Mouse (Mus musculus) hindbrain, embryonic 16.5 days (tissue): ENCODE data around the gene Ltb4r1. TPM values are rescaled to one million over a fixed set of nuclear protein-coding genes. Genes with fewer than 3 reads are reported as not detected.

Experiments
- ATAC-seq: fragments of 200-750 bp; cut with Nextera tagmentation; 2 replicates; pipeline ENCODE4 v1.8.0; 2017; ENCODE audit warnings: moderate TSS enrichment, moderate library complexity
- H3K27ac ChIP-seq: fragments of 300-500 bp; sonication (generic); 2 replicates; pipeline ENCODE4 v1.5.1; 2014; ENCODE audit warnings: low read depth, mild to moderate bottlenecking, control low read depth, low read length, moderate library complexity
- H3K27me3 ChIP-seq: fragments of 300-500 bp; sonication (generic); replicated peaks from 2 replicates; pipeline ENCODE4 v1.6.1; 2014; ENCODE audit warnings: low read length; ENCODE audit not compliant: control insufficient read depth, insufficient read depth
- H3K36me3 ChIP-seq: fragments of 300-500 bp; sonication (generic); 2 replicates; pipeline ENCODE4 v1.6.1; 2014; ENCODE audit warnings: mild to moderate bottlenecking, low read length, moderate library complexity, mixed read lengths; ENCODE audit not compliant: control insufficient read depth, insufficient read depth
- H3K4me1 ChIP-seq: fragments of 300-500 bp; sonication (generic); 2 replicates; pipeline ENCODE4 v1.6.1; 2014; ENCODE audit warnings: low read depth, low read length; ENCODE audit not compliant: control insufficient read depth, insufficient read depth
- H3K4me2 ChIP-seq: fragments of 300-500 bp; sonication (generic); 2 replicates; pipeline ENCODE4 v1.6.1; 2014; ENCODE audit warnings: mild to moderate bottlenecking, low read length, control low read depth, moderate library complexity
- H3K4me3 ChIP-seq: fragments of 300-500 bp; sonication (generic); 2 replicates; pipeline ENCODE4 v1.5.1; 2014; ENCODE audit warnings: mild to moderate bottlenecking, low read length, control low read depth, moderate library complexity
- H3K9ac ChIP-seq: fragments of 300-500 bp; sonication (generic); 2 replicates; pipeline ENCODE4 v1.6.1; 2014; ENCODE audit warnings: low read depth, mild to moderate bottlenecking, control low read depth, low read length, moderate library complexity
- H3K9me3 ChIP-seq: fragments of 300-500 bp; sonication (generic); 2 replicates; pipeline ENCODE4 v1.6.1; 2014; ENCODE audit warnings: mild to moderate bottlenecking, low read length, moderate library complexity; ENCODE audit not compliant: control insufficient read depth
- WGBS: fragments of 180-500 bp; shearing (Covaris S2); extraction: QIAGEN DNeasy Blood & Tissue Kit; methylation state at CpG from one replicate; pipeline ENCODE4 v1.1.7; 2014; 5-methylcytosine and 5-hydroxymethylcytosine counted together
- polyA plus RNA-seq: library from polyadenylated mRNA; unstranded; fragments of >200 nt; fragmentation: Nextera tagmentation; extraction: Ambion mirVana; gene quantifications from 2 replicates; pipeline ENCODE4 v1.2.1, GENCODE M21; 2015

Ltb4r1 gene
- polyA plus RNA-seq, 1 experiment from 2014 or later = 0.79 TPM

DNA sequence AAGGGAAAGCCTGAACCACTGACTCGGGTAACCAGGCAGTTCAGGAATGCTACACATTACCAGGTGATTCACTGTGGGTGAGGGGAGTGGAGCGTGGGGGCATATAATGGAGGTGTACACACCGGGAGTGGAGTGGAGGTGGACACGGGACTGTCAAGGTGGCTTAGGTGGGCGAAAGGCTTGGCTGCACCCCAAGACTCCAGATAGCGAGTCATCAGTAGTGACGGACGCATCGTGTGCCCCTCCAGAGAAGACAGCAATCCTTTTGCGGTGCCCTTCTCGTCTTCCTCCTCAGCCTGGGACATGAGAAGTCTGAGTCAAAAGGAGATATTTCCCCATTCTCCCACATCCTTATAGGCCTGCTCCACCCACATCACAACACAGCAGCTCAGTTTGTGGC, 12.0 kb downstream of the Ltb4r1 start:
- H3K27me3 ChIP-seq = peaks cover 14% of the 10 kb centered on the region
- H3K4me2 ChIP-seq = no peak overlapping the region
- no peak overlapping the region for H3K27ac ChIP-seq
- no peak overlapping the region for H3K9ac ChIP-seq
- H3K9me3 ChIP-seq = no peaks in the 10 kb centered on the region
- H3K4me3 ChIP-seq = no peak overlapping the region
- H3K36me3 ChIP-seq = no peaks in the 10 kb centered on the region
- peaks cover 6% of the 10 kb centered on the region for H3K4me1 ChIP-seq
- no peak for ATAC-seq
- 89% methylated on average over 11 of the region's 11 CpGs for WGBS

DNA sequence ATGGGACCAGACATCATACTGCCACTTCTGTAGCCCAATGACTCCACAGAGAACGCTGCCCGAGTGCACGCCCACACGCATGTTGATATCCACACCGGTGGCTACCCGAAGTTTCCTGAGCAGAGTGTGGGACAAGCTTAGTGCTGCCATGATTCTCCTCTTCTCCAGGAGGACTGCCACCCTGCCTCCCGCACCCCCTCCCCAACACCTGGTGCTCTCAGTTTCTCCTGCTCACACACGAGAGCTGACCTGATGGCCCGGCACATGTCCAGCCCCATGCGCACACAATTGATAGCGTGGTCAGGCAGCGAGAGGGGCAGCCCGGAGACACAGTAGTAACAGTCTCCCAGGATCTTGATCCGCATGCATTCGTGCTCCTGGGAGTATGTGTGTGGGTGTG, 12.9 kb downstream of the Ltb4r1 start:
- 92% methylated on average over 15 of the region's 15 CpGs for WGBS
- peaks cover 10% of the 10 kb centered on the region for H3K4me1 ChIP-seq
- H3K27ac ChIP-seq = no peak overlapping the region
- no peak overlapping the region for H3K4me2 ChIP-seq
- peaks cover 18% of the 10 kb centered on the region for H3K27me3 ChIP-seq
- H3K36me3 ChIP-seq = no peaks in the 10 kb centered on the region
- no peaks in the 10 kb centered on the region for H3K9me3 ChIP-seq
- no peak overlapping the region for H3K4me3 ChIP-seq
- ATAC-seq = no peak
- no peak overlapping the region for H3K9ac ChIP-seq

- Histone ChIP-seq H3K9me3 (no peaks in the 10 kb centered on the region), H3K4me1 (peaks cover 13% of the 10 kb centered on the region), H3K27ac (no peak overlapping the region), H3K27me3 (peaks cover 26% of the 10 kb centered on the region), H3K9ac (no peak overlapping the region), H3K4me2 (no peak overlapping the region), H3K36me3 (no peaks in the 10 kb centered on the region), H3K4me3 (no peak overlapping the region)
- 66% methylated on average over 16 of the region's 16 CpGs for WGBS
- no peak for ATAC-seq
These were observed 13.9 kb downstream of the Ltb4r1 start for GRCm38 (mm10) chr14:55779656-55780055.

DNA sequence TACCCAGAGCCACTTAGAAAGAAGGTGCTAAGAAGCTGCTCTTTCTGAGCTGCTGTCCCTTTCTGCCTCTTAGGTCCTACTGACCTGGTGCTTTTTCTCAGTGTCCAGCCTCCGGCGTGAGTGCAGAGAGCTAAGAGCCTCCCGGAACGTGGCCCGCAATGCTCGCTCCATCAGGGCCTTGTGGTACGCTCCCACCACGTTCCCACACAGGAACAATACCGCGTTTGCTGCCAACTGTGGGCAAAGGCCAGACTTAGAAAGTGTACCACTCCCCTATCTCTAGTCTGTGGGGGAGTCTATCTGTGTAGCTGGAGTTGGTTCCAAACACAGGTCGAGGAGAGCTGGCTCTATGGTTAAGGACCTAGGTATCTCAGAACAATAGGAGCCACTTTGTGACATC, 15.0 kb downstream of the Ltb4r1 start:
- WGBS = 80% methylated on average over 11 of the region's 11 CpGs
- H3K9ac ChIP-seq = no peak overlapping the region
- no peak overlapping the region for H3K4me2 ChIP-seq
- H3K4me3 ChIP-seq = no peak overlapping the region
- H3K27me3 ChIP-seq = peaks cover 31% of the 10 kb centered on the region
- peaks cover 13% of the 10 kb centered on the region for H3K4me1 ChIP-seq
- ATAC-seq = no peak
- no peak overlapping the region for H3K27ac ChIP-seq
- no peaks in the 10 kb centered on the region for H3K9me3 ChIP-seq
- no peaks in the 10 kb centered on the region for H3K36me3 ChIP-seq

- Histone ChIP-seq H3K4me3 (peak overlapping the region; percentile 27), H3K27ac (no peak overlapping the region), H3K4me1 (peaks cover 13% of the 10 kb centered on the region), H3K9me3 (no peaks in the 10 kb centered on the region), H3K4me2 (peak overlapping the region; percentile 50), H3K36me3 (no peaks in the 10 kb centered on the region), H3K9ac (peak overlapping the region; percentile 25; the same call in 1 of the 2 replicates), H3K27me3 (peaks cover 36% of the 10 kb centered on the region)
- peak; percentile 90 for ATAC-seq
- 10% methylated on average over 14 of the region's 14 CpGs for WGBS
These were observed 15.5 kb downstream of the Ltb4r1 start for GRCm38 (mm10) chr14:55781310-55781709.

- Histone ChIP-seq H3K27ac (no peak overlapping the region), H3K4me2 (peak overlapping the region; percentile 52), H3K4me1 (peaks cover 13% of the 10 kb centered on the region), H3K4me3 (no peak overlapping the region), H3K9me3 (no peaks in the 10 kb centered on the region), H3K27me3 (peaks cover 47% of the 10 kb centered on the region), H3K36me3 (no peaks in the 10 kb centered on the region), H3K9ac (no peak overlapping the region)
- ATAC-seq = no peak
- WGBS = 56% methylated on average over 9 of the region's 9 CpGs
These were observed 16.7 kb downstream of the Ltb4r1 start for GRCm38 (mm10) chr14:55782361-55782960.

DNA sequence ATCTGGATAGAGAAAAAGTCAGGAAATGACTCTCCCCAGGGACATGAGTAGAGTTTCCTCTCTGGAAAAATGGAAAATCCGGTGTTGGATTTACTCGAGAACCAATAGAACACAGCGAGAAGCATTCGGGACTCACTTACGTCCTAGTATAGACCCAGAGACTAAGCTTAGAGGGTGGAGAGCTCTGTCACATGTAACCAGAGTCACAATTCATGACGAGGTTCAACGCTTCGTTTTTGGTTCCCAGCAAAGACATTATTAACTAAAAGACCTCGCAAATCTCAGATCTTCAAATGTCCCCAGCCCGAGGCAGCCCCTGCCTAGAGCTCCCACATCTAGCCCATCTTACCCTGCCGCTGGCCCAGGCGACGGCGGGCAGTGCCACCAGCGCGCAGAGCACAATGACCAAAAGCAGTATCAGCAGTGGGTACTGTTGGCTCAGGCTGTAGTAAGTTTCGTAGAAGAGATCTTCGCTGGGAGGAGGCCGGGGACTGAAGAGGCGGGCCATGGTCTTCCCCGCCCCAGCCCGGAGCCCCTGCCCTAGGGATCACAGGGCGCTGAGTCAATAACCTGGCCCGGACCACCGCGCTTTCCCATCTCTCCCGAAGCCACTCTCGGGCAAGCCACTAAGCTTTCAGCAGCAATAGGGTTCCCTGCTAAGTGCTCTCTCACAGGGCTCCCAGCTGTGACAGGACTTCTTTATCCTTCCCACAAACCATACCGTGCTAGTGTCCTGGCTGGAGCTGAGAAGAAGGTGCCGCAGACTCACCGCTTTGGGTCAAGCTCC, 17.6 kb downstream of the Ltb4r1 start:
- H3K4me3 ChIP-seq = peak overlapping the region; percentile 35
- H3K4me1 ChIP-seq = peaks cover 15% of the 10 kb centered on the region
- peak overlapping the region; percentile 57 for H3K9ac ChIP-seq
- H3K27me3 ChIP-seq = peaks cover 56% of the 10 kb centered on the region
- no peak for ATAC-seq
- no peaks in the 10 kb centered on the region for H3K9me3 ChIP-seq
- peak overlapping the region; percentile 33; the same call in 1 of the 2 replicates for H3K27ac ChIP-seq
- peak overlapping the region; percentile 52 for H3K4me2 ChIP-seq
- no peaks in the 10 kb centered on the region for H3K36me3 ChIP-seq
- 2% methylated on average over 31 of the region's 31 CpGs for WGBS

GRCm38 (mm10) chr14:55783958-55784235, 18.1 kb downstream of the Ltb4r1 start, which contains the start of gene Adcy4:
Gene Adcy4 (minus strand): TSS chr14:55784095.
- WGBS = 5% methylated on average over 13 of the region's 13 CpGs
- Histone ChIP-seq H3K9ac (peak within 1 kb of the TSS; percentile 57), H3K27ac (peak within 1 kb of the TSS; percentile 33; the same call in 1 of the 2 replicates)

GRCm38 (mm10) chr14:55785195-55785594, 19.4 kb downstream of the Ltb4r1 start:
- Histone ChIP-seq H3K27ac (no peak overlapping the region), H3K9ac (no peak overlapping the region), H3K4me2 (no peak overlapping the region), H3K36me3 (no peaks in the 10 kb centered on the region), H3K4me3 (no peak overlapping the region), H3K9me3 (no peaks in the 10 kb centered on the region), H3K27me3 (peaks cover 67% of the 10 kb centered on the region), H3K4me1 (peaks cover 16% of the 10 kb centered on the region)
- WGBS = 24% methylated on average over 6 of the region's 6 CpGs
- ATAC-seq = no peak

More at GRCm38 (mm10) chr14:55783958-55784235, 18.1 kb downstream of the Ltb4r1 start, which contains the start of gene Adcy4:
- no peaks in the 10 kb centered on the region for H3K9me3 ChIP-seq
- no peaks in the 10 kb centered on the region for H3K36me3 ChIP-seq
- peak within 1 kb of the TSS; percentile 35 for H3K4me3 ChIP-seq
- H3K27me3 ChIP-seq = peaks cover 60% of the 10 kb centered on the region
- peak within 1 kb of the TSS; percentile 52 for H3K4me2 ChIP-seq
- ATAC-seq = no peak
- H3K4me1 ChIP-seq = peaks cover 16% of the 10 kb centered on the region
